Mouse (Mus musculus) right cerebral cortex, adult 18-20 months (tissue): Measurements from ENCODE around the gene Rgs7.

ENCODE experiments used
- DNase-seq: peaks from one replicate; pipeline ENCODE4 v3.0.0; 2022; ENCODE audit warnings: mixed read lengths

The Rgs7 gene

GRCm38 (mm10) chr1:175491861-175492682 is at the start of gene Rgs7:
Rgs7 (minus strand) TSS chr1:175492500.
- DNase-seq: peak; percentile 87

- no peak for DNase-seq
Observed at GRCm38 (mm10) chr1:175540700-175541099, 48.4 kb upstream of the Rgs7 start.

- no peak for DNase-seq
Observed at GRCm38 (mm10) chr1:175537321-175537720, 45.0 kb upstream of the Rgs7 start.

- no peak for DNase-seq
Observed at GRCm38 (mm10) chr1:175529858-175530257, 37.6 kb upstream of the Rgs7 start.

GRCm38 (mm10) chr1:175524626-175525294 is 32.5 kb upstream of the Rgs7 start:
- no peak for DNase-seq

- DNase-seq: no peak
Observed at GRCm38 (mm10) chr1:175523572-175523971, 31.3 kb upstream of the Rgs7 start.

DNA sequence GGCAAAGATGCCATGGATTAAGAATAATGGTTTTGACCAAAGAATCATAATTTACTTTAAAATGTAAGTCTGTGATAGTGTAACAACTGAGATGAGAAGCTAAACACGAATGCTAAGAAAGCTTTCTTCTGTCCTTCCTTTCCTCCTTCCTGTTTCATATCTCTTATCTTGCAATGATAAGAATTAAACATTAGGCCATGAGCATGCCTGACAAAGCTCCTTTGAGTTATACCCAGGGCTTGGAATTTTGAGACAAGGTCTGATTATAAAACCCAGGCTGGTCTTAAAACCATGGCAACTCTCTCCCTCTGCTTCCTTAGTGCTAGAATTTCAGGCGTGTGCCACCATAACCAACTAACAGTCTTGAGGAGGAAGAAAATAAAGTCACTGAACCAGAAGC is 22.2 kb upstream of the Rgs7 start:
- DNase-seq: no peak

GRCm38 (mm10) chr1:175512173-175512572 is 19.9 kb upstream of the Rgs7 start:
- DNase-seq: no peak

DNA sequence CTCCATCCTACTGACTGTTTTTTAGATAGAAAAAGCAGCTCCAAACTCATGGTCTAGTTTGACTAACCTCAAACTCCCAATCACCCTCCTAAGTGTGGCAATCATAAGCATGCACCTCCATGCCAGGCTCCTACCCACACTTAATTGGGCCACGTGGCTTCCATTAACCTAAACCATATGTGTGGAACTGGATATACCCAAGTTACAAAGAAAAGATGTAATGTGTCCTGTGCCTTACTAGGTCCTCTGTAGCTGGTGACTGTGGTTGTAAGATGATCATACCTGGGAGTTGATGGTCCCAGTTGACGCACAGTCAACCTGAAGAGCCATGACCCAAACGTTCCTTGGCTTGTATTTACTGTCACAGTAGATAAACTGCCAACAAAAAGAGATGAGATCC is 17.7 kb upstream of the Rgs7 start:
- no peak for DNase-seq

DNA sequence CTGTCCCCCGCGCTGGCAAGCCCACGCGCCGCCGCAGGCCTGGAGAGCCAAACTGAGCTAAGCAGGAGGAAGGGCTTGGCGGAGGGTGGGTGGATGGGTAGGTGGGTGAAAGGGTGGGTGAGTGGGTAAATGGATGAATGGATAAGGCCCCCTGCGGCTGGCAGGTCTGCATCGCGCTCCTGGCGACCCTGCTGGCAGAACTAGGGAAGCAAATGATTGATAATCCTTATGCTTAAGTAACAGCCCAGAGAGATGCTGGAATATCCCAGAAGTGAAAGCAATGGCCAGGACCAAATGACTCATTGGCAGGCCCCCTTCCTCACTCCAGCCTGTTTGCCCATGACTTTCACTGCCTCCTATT is 363 bp upstream of the Rgs7 start:
- no peak for DNase-seq

DNA sequence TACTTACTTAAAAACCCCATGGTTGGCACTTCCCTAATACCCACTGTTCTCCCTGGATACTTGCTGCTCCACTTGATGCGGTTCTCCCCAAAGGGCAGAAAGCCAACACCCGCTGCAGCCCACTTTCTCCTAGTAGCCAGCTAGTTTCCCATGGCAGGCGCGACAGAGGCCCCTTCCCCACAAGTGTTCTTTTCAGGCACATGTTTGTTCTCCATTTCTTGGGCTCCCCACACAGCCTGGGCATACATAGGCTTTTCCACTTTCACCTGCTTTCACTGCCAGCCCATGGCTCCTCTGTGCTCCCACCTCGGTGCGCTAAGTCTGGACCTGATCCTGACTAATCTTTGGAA is 814 bp downstream of the Rgs7 start:
- peak; percentile 14 for DNase-seq

- no peak for DNase-seq
Observed at GRCm38 (mm10) chr1:175485109-175485508, 7.2 kb downstream of the Rgs7 start.

DNA sequence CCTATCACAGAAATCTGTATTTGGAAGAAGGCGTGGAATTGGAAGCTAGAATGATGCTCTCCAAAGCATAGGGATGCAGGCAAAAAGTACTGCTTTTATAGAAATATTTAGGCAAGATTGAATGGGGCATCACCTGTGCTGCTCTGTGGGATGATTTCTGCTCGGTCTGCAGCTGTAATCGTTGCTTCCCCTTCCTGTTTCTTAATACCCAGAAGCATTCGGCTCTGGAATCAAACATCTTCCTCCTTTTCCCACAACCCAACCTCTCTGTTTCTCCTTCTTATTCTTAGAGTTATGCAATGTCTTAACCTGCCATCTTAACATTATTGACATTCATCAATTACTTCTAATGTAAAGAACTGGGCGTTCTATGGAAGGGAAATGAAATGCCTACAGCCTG is 19.2 kb downstream of the Rgs7 start:
- no peak for DNase-seq

GRCm38 (mm10) chr1:175469087-175469788 is 23.1 kb downstream of the Rgs7 start:
- no peak for DNase-seq

DNA sequence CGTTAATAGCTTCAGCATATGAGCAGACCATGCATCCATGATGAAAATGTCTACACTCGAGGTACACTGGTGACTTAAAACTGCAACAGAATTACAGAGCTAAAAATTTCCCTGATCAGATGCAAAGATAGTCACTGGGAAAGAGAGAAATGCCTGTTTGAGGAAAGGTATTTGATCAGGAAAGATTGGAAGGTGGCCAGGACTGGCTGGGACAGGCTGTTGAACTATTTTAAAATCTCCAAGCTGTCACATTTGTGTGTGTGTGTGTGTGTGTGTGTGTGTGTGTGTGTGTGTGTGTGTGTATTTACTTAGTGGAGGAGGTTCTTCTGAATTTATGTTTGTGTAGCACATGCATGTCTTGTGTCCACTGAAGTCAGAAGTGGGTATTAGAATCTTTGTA is 27.7 kb downstream of the Rgs7 start:
- no peak for DNase-seq

DNA sequence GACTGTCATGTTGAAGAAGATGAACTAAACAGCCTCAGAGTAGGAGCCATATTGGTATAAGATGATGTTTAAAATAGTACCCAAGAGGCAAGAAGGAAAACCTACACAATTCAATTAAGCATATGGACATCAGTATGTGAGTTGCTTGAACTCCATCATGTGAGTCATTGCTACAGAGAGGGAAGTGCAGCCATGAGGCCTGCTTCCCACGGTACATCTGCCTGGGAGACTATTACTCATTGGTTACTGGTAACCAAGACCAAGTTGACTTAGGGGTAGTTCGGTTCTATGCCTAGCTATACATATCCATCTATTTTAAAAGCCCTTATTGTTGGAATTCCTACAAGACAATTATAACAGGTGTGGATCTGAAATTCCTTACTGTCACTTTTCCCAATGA is 29.9 kb downstream of the Rgs7 start:
- peak; percentile 58 for DNase-seq

DNA sequence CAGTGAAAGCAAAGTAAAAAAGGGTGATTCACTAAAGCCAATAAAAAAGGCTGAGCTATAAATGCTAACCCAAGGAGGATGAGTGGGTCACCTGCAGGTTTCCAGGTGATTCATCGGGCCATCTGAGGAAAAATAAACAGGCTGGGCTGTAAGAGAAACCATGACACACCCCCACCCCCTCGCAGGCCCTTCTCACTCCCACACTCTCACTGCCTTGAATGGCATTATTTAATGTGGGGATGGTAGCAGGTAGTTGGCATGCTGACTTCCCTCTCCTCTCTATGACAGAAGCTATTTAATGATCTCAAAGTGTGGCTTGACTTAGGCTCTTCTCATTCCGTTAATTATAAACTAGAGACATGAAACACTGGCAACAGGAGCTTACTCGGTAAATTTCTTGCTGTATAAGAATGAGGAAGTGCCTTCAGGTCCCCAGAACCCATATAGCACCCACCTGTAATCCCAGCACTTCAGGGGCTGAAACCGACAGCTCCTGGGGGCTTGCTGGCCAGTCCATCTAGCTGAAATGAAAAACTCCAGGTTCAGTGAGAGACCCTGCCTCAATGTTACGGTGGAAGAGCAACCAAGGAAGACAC is 38.2 kb downstream of the Rgs7 start:
- DNase-seq: no peak

DNA sequence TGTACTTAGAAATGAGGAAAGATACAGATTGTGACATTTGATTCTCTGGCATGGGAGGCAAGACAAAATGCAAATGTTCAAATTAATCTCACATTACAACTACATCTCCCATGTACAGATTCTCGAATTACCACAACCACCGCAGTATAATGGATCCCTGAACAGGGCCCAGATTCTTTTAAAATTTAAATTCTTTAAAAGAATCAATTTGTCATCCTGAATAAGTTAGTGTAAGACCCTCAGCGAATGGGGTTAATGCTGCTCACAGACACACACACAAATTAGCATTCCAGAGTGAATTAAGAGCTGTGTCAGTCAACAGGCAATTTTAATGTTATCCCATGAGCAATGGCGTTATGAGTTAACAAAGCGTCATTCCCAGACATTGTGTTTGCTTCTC is 44.3 kb downstream of the Rgs7 start:
- DNase-seq: no peak

DNA sequence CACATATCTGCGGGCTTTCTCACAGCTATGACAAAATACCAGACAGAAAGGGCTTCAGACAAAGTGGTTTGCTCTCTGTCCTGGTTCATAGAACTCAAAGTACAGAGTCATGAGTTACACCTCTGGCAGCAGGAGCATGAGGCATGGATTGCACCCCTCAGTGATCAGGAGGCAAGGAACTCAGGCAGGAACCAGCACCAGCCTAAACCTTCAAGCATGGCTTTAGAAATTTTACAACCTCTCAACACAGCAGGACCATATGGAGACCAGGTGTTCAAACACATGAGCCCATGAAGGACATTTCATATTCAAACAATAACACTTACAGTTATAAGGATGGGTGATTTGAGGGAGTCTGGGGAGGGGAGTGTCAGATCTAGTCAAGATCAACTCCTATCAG is 49.4 kb downstream of the Rgs7 start:
- DNase-seq: no peak

DNA sequence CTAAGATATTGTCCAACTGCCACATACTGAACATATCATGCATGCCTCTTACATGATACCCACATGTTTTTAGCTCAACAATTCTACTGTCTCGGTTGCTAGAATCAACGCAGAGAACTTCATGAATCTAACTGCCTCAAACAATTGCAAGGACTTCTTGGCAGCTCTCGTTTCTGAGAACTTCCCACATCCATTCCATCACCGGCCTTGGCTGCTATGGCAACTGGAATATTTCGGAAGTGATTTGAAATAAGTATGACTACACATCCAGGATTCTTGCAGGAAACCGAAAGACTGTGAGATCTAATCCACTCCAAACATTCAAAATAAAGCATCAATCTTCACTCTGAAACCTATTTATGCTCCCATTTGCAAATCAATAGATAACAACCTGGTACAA is 50.3 kb downstream of the Rgs7 start:
- peak; percentile 80 for DNase-seq

DNA sequence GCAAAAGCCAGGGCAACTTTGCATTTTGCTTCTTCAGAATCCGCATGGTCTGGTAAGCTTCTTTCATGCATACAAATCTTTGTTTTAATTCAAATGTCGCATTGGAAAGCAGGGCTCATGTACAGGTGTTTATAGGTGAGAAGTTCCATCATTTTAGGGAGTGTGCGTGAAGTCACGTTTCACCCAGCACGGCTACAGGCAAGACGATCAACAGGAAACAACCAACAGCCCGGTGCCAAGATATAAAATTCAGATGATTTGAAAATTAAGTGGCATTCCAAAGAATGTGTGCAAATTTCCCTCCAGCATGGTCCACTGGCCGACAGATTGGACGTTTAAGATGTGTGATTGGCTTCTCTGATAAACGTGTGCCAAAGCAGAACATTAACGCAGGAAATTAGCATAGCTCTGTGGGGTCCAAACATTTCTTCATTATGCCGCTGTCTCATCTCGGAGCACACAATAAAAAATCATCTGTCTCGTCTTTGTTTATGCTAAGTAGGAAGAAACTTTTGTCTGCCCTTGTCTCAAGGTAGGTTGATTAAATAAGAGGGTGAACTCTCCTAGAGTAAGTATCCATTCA is 58.6 kb downstream of the Rgs7 start:
- no peak for DNase-seq

GRCm38 (mm10) chr1:175433128-175433527 is 59.2 kb downstream of the Rgs7 start:
- DNase-seq: no peak

GRCm38 (mm10) chr1:175431356-175432053 is 60.8 kb downstream of the Rgs7 start:
- peak; percentile 43 for DNase-seq
